Mouse (Mus musculus) kidney, adult 2 months (tissue): Measurements from ENCODE around the gene Ston2. TPM values are rescaled to one million over a fixed set of nuclear protein-coding genes. Genes with fewer than 3 reads are reported as not detected.

ENCODE experiments used
- DNase-seq: peaks from one replicate; pipeline ENCODE4 v3.0.0; 2021
- H3K27ac ChIP-seq: fragments of 200-500 bp; 2 replicates; pipeline ENCODE4 v1.5.1; 2012; ENCODE audit warnings: low read depth, low read length, control low read depth, inconsistent platforms; ENCODE audit not compliant: insufficient read depth
- H3K27me3 ChIP-seq: fragments of 200-500 bp; replicated peaks from 2 replicates; pipeline ENCODE4 v1.6.1; 2012; ENCODE audit warnings: mild to moderate bottlenecking, moderate library complexity, low read length, inconsistent platforms; ENCODE audit not compliant: control insufficient read depth, insufficient read depth
- H3K36me3 ChIP-seq: fragments of 200-500 bp; 2 replicates; pipeline ENCODE4 v1.6.1; 2012; ENCODE audit warnings: mild to moderate bottlenecking, moderate library complexity, low read length, inconsistent platforms; ENCODE audit not compliant: control insufficient read depth, insufficient read depth
- H3K4me1 ChIP-seq: fragments of 200-500 bp; 2 replicates; pipeline ENCODE4 v1.6.1; 2011; ENCODE audit warnings: low read length; ENCODE audit not compliant: control insufficient read depth, insufficient read depth
- H3K4me3 ChIP-seq: fragments of 200-500 bp; 2 replicates; pipeline ENCODE4 v1.5.1; 2011; ENCODE audit warnings: mild to moderate bottlenecking, low read depth, low read length, control low read depth; ENCODE audit not compliant: insufficient read depth
- CTCF ChIP-seq: fragments of 200-500 bp; conservative IDR thresholded peaks from 2 replicates; pipeline ENCODE4 v1.5.1; 2011; ENCODE audit warnings: low read depth, mild to moderate bottlenecking, control low read depth, low read length, moderate library complexity, mixed read lengths; ENCODE audit not compliant: insufficient read depth, insufficient read length
- POLR2A ChIP-seq: fragments of 200-500 bp; IDR thresholded peaks from one replicate; pipeline ENCODE4 v1.6.1; 2011; ENCODE audit warnings: low read depth, low read length, control low read depth
- WGBS: fragments of 180-500 bp; shearing (Covaris S2); methylation state at CpG from one replicate; pipeline ENCODE4 v1.1.7; 2018; 5-methylcytosine and 5-hydroxymethylcytosine counted together
- polyA plus RNA-seq: library from polyadenylated mRNA; depleted of rRNA; stranded (reverse); fragments of >200 nt; gene quantifications from 2 replicates; pipeline ENCODE4 v1.2.3, GENCODE M21; 2012; rRNA removed

Gene Ston2
- polyA plus RNA-seq, 1 experiment, result 23.3 TPM

GRCm38 (mm10) chr12:91585206-91585605, 203.0 kb downstream of the Ston2 start:
- WGBS, result 90% methylated on average over 3 of the region's 3 CpGs
- no peak overlapping the region for H3K27ac ChIP-seq
- no peak for TF ChIP-seq CTCF
- no peak for TF ChIP-seq POLR2A
- no peak overlapping the region for H3K4me3 ChIP-seq
- no peaks in the 10 kb centered on the region for H3K27me3 ChIP-seq
- H3K36me3 ChIP-seq, result no peaks in the 10 kb centered on the region; the same call in 1 of the 2 replicates
- H3K4me1 ChIP-seq, result peaks cover 5% of the 10 kb centered on the region; the same call in 1 of the 2 replicates
- DNase-seq, result no peak

GRCm38 (mm10) chr12:91583409-91583808, 204.8 kb downstream of the Ston2 start:
- Histone ChIP-seq H3K36me3 (no peaks in the 10 kb centered on the region; the same call in 1 of the 2 replicates), H3K4me1 (peaks cover 5% of the 10 kb centered on the region; the same call in 1 of the 2 replicates), H3K4me3 (no peak overlapping the region), H3K27me3 (no peaks in the 10 kb centered on the region), H3K27ac (no peak overlapping the region)
- no peak for TF ChIP-seq CTCF
- no peak for TF ChIP-seq POLR2A
- DNase-seq, result no peak
- WGBS, result 83% methylated on average over 6 of the region's 6 CpGs

Other genes starting within 250 kb of the Ston2 start
- 12.4 and 14.2 TPM in 2 replicates for gene Gtf2a1, start 197.9 kb downstream of the Ston2 start, polyA plus RNA-seq
- gene Sel1l, start 60.8 kb upstream of the Ston2 start, polyA plus RNA-seq, result 26.9 and 32.3 TPM in 2 replicates